Mouse (Mus musculus) A20 (cell line): ENCODE data around the gene Pde5a.
A peak's percentile ranks its signal among the peaks of the same experiment; 100 is the strongest.

Source experiments
- DNase-seq: peaks from one replicate; pipeline ENCODE4 v3.0.0-alpha.2; 2011; ENCODE audit warnings: low read depth, low spot score

The Pde5a gene

DNA sequence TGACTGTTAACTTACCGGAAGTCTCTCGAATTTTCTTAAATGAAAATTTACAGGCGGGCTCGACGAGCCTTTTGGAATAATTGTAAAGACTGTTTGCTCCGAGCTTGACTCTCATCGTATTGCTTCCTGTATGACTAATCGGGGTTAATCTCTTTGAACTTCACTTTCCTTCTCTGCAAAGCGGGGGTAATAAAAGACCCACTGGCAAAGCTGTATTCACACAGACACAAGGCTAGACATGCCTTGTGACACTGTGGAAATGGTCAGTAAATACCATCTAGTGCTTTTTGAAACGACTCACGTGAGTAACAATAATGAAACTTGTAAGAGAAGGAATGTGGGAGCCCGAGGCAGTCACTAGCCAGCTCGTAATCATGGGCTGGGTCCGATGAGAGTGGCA is 35.0 kb downstream of the Pde5a start:
- DNase-seq, result no peak

DNA sequence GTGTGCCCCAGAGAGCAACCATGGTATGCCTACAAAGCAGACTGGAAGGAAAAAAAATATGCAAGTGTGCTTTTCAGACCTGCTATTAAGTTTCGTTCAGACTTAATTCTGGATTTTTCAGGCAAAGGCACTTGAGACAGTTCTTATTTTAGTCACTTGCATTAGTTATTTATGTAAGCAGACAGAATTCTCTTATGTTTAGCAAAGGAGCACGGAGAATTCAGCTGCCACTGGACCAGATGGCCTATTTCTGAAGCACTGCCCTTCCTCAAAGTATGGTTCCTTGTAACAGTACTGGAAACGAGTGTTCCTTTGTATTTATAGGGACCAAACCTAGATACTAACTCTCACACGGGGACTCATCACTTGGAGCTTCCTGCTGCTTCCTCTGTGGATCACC is 38.2 kb downstream of the Pde5a start:
- no peak for DNase-seq

DNA sequence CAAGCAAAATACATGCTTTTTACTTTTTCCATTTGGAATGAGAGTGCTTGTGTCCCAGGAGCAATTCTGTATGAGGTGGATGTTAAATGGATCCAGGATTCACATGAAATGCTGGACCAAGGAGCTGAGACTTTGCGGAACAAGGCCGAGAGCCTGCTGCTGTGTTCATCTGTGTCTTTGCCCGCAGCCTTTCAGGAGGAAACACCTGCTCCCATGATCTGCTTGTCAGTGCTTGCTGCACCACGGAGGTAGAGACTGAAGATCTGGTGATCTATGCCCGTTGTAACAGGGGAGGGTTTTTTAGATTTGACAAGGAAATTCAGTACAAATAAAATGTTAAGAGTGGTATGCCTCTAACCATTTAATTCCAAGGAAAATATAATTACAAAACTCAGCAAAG is 39.1 kb downstream of the Pde5a start:
- no peak for DNase-seq

DNA sequence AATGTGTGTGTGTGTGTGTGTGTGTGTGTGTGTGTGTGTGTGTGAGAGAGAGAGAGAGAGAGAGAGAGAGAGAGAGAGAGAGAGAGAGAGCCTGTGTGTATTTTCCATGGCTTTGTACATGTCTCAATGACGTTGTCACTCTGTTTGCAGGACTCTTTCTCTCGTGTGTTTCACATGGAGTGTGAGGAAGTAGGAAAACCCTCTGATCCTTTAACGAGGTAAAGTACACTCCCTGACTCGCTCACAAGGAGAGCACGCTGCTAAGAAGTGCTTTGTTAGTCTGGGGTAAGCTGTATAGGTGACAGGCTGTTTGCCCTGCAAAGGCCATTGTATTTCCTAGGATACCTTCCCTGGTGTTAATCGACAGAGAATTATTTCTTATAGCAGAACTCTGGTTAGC is 52.7 kb downstream of the Pde5a start:
- no peak for DNase-seq

DNA sequence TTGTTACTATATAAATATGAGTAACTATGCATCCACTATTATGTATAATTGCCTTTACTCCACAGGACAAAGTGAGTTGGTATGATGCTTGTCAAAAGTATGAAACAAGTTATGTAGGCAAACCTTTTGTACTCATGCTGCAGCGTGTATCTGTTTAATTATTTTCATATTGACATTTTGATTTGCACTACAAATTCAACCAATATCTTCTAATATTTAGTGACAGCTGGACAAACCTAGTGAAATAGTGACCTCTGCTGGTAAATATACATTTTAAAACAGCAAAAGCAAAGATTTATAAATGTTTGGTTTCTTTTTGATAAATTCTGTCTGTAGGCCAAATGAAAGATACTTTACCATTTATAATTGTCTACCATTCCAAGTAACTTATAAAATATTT is 55.5 kb downstream of the Pde5a start:
- DNase-seq, result peak; percentile 22

DNA sequence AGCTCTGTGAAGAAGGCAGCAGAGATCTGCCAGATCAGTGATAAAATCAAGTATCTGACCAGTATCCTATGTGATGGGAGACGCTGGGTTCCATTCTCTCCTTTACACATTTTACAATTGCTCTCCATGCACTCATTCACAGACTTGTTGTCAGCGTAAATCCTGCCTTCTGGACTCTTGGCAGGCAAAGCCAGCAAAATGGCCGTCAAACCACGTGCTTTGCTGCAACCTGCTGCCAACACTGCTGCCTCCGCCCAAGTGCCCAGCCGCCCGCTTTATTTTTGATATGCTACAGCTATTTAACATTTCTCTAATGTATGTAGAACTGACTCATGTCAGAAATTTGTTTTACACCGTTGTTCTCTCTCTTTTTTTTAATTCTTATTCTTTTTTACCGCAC is 59.6 kb downstream of the Pde5a start:
- no peak for DNase-seq

DNA sequence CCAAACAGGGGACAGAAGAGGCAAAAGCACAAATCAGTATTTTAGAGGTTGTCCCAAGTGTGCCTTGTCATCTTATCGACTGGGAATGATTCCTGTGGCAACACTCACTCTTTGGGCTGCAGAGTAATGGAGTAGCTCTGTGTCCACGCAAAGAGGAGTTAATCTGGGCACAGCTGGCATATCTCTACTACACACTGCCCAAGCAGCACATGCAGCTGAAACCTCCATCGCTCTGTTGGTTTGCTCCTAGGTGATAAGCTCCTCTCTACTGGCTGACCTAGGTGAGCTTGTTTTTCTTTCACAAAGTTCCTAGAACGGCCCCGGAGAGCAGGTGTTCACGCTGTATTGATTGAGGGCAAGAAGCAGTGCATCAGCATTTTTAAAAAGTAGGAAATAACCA is 60.8 kb downstream of the Pde5a start:
- DNase-seq, result no peak

DNA sequence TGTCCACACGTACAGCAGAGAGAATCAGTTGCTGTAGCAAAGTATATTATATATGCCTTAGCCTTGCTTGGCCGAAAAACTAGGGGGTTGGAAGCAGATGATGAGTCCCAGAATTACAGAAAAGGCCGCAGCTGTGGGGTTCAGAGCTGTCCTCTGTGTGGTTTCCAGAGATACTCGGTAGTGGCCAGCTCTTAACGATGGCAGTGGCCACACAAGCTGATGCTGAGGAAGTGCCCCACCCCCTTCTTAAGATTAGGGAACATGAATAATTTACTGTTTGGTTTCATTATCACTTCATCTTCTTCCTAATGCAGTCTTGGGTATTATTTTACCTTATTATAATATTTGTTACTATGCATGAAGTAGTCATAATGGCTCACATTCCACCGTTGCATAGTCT is 71.3 kb downstream of the Pde5a start:
- no peak for DNase-seq

DNA sequence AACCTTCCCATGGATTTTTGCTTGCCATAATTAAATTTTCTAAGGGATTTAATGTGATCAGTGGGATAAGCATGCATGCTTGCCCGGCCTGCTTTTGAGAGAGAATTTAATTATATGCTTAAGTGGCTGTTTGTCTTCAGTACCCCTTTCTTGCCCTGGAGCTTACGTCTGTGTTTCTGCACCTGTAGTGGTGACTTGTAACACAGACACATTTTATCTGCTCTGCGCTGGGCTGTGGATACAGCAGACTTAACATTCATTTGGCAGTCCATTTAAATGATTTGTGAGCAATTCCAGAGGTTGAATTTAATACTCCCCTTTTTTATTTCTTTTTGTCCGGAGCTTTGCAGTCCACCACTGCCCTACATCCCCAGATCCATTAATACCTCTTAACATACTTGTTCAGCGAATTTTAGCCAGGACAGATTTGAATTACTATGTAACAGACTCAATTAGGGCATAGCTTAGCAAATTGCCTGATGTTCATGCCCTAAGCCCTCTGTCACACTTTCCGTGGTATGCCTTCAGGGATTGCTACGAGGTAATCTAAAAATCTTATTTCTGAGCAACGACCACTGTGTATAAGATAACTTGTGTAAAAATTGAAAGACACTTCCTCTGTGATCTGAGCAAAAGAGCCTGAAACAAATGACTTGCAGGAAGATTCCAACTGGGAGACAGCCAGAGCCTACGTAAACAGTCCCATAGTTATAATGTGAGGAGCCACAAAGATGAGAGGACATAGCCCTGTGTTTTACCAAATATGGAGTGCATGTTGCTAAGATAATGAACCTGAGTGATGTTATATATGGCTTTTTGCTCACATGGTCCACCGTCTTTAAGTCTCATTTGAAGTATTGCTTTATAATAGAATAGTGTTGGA is 72.0 kb downstream of the Pde5a start:
- no peak for DNase-seq

DNA sequence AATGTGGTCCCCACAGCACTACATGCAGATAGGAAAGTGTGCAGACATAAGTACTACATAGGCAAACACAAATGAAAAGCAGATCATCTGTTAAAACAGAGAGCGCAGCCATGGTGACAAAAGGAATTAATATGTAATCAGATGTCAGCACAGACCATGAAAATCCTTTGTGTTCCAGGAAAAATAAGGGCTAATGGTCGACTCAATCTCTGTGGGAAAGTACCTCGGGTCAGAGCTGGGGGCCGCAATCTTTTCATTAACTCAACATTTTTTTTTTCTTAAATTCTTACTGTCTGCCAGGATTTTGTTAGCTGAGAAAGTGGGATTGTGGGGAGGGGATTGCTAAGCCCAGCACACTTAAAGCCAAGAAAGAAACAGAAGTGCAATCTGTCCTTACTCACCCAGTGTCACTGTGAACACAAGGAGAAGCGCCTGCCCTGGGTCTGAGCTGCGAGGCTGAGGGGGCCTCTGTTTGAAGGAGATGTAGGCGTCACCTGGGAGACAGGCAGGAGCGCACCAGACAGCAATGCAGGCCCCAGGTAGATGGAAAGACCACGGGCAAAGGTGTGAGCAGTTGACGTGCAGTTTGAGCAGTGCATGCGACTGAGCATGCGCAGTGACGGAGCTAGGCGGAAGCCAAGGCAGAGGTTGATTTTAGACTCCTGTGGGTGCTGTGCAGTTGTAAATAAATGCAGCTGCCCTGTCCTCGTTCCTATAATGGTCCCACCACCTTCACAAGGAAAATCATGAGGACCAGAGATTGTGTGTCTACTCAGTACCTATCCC is 72.9 kb downstream of the Pde5a start:
- DNase-seq, result no peak

DNA sequence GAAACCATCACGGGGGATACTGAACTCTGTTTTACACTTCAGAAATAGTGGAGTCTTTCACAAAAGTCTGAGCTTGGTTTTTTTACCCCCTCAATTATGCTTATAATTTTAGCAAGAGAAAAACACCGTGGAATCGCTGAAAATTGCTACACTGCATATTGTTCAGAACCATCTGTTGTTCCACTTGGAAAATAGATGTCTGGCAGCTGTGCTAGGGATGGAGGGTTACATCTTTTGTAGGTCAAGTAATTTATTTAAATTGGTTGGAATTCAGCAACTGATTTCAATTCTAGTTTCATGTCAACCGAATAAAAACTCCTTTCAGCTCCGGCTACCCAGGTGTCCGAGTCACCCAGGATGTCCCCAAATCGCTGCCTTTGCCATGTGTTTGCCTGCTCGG is 78.6 kb downstream of the Pde5a start:
- no peak for DNase-seq

DNA sequence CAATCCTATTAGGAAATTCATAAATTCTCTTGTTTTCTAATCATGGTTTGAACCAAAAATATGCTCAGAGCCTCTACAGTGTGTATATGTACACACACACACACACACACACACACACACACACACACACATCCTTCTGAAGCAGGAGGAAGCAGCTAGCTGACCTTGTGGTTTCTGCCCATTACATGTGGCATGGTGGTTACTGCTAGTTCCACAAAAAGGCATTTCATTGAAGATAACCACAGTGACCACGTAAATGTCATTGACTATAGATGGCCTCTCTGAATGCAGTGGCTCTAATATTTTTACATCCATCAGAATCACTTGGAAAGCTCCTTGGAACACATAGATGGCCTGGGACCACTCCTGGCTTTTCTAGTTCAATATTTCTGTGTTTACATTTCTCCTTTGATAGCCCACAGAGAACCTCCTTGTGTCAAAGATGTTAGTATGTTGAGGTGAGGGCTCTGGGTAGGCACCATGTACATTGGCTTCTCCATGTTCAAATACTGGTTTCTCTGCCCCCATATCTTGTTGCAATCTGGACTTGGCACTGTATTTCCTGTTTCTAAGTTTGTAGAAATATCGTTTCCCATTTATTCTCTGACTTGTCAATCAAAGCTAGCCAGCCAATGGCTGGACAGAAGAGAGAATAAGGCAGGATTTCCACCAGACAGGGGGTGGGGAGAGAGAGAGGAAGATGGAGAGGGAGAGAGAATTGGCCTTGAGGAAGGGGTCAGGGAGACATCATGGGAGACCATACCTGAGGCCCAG is 81.5 kb downstream of the Pde5a start:
- DNase-seq, result peak; percentile 6

DNA sequence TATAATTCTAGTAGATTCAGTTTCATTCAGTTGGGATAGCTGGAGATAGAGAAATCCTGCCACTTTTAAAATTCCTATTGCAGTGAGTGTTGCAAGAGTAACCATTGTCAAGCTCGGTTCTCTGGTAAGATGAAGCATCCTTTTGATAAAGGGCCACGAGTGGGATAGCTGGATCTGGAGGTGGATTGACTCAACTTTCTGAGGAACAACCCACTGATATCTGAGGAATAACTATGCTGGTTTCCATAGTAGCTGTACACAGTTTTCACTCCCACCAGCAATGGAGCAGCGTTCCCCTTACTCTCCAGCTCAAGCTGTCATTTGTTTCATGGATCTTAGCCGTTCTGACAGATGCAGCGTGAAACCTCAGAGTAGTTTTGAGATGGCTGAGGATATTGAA is 82.2 kb downstream of the Pde5a start:
- DNase-seq, result no peak

DNA sequence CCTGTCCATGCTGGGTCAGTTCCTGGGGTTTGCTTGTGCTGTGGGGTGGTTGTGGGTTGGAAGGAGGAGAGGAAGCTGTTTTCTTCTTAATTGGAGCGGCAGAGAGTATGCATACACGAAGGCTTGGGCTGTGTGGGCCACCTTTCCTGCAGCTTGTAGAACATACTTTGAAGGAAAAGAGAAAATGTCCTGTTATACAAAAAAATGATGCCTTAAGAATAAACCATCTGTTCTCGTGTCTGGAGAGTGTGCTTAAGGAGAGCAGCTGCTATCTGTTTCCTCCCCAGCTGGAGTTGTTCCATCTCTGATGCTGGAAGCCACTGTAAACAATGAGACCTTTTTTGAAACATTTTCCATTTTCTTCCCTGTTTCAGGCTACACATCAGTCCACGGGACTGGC is 85.8 kb downstream of the Pde5a start:
- no peak for DNase-seq

DNA sequence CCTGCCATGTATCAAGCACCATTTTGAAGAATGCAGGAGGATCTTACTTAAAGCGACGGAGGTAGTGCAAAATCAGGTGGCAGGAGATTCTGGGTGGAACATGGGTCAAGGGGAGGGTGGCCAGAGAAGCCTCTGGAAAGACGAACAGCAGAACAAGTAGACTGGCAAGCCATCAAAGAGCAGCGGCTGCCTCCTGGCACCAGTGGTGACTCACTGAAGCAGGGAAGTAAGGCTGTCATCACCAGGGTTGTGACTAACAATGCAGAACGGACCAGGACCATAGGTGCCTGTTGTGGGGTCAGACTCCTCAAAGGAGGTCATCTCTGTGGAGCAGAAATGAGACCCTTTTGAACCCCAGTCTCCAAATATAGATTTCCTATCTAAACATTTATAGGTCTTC is 89.5 kb downstream of the Pde5a start:
- no peak for DNase-seq

DNA sequence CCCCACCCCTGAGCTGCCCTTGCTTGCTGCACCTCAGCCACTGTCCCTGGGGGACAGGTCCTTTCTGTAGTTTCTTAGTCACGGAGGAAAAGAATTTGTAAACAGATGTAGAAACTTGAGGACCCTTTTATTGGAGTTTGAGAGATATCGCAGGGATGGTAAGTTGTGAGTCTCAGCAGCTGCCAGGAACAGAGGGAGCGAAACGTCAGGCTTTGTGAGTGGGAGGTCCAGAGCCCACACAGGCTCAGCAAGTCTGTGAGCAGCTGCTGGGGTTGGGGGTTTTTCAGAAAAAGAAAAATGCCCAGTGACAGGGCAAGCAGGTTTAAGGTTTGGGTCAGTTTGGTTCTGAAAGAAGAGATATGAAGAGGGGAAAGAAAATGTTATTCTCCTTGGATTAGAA is 92.0 kb downstream of the Pde5a start:
- DNase-seq, result no peak

DNA sequence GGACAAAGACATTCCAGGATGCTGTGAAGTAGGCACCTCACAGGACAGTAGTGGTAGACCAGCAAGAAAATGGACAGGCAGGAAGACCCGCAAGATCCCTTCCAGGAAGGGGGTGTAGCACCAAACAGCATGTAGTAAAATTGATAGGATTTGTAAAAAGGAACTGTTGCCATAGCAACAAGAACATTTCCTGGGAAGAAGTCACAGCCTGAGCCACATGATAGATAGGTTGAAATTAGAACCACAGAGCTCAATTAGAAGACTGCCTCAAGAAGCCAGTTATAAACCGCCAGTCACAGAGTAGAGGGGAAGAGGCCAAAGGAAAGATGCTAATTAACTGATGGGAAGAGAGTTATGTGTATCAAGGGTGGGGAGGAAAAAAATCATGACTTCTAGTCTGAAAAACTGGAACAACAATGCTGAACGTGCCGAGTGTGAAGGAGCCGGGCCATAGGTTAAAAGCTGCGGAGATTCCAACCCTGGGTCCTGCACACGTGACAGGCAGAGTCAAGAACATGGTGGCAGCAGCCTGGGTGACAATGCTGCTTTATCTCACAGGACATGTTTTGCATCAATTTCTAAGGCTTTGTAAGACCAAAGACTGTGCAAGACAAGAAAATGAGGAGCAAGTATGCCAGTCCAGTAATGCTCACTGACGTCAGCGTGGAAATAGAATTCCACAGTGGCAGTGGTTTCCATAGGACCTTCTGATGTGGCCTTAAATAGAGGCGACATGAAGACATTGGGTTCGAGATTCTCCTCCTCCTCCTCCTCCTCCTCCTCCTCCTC is 99.7 kb downstream of the Pde5a start:
- no peak for DNase-seq

DNA sequence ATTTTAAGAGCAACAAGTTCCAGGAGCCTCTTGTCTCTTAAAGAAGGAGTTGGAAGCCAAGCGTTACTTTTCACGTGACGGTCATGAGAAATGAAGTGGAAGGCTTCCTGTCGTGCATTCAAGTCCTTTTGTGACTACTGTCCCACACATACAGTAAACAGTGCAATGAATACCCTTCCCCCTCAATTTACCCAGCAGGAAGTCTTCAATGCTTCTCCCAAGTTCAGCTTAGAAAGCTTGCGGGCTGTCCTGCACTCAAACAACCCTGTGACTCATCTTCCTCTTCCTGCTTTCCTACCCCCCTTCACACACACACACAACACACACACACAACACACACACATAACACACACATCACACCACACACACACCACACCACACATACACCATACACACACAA is 105.8 kb downstream of the Pde5a start:
- no peak for DNase-seq

DNA sequence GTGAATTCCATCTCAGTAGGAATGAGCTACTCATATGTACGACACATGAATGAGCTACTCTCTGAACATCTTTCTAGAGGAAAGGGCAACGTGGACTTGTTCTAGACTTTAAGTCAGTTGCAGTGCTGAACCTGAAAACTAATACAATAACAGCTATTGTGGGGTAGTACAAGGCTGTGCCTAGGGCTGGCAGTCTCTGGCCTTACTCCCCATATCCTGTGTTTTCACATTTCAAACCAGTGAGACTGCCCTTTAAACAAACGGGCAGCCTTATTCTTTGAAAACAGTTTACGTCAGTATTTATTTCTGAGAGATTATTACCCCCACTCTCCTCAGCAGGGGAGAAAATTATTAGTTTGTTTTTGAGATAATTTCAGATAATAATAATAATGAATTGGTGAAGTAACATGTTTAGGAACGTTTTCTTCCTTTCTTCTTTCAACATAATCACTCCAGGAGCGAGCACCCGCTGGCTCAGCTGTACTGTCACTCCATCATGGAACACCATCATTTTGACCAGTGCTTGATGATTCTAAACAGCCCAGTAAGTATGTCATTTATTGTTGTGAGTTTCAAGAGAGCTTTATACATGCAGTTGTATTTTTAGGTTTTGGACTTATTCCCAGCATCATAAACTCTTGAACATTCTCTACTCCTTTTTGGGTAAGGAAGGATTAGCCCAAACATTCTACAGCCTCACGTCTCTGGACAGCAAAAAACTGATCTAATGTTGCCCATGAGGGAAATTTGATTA is 106.5 kb downstream of the Pde5a start:
- DNase-seq, result no peak

DNA sequence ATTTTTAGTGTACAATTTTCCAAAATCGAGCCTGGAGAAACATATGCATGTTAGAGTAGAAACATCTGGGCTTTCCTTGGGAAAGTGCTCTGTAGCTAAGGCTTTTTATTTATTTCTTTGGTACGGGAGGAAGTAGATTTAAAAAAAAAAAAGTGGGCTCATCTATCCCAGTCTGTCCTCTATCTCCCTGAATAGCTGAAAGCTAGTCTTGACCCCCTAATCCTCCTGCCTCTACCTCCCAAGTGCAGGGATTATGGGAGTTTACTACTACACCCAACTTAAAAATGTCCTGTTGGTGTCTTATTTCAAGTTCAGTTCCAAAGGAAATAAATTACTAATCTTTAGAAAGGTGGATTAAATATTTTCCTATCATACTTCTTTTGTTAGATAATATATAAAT is 108.9 kb downstream of the Pde5a start:
- DNase-seq, result no peak
